Mouse (Mus musculus): Measurements from ENCODE around the gene Tgm2.
A peak's percentile ranks its signal among the peaks of the same experiment; 100 is the strongest.

Gene Tgm2

GRCm38 (mm10) chr2:158146223-158146622, at the start of gene Tgm2:
Gene Tgm2, minus strand, starts transcription at chr2:158146436.
- peak; percentile 83 for DNase-seq

DNA sequence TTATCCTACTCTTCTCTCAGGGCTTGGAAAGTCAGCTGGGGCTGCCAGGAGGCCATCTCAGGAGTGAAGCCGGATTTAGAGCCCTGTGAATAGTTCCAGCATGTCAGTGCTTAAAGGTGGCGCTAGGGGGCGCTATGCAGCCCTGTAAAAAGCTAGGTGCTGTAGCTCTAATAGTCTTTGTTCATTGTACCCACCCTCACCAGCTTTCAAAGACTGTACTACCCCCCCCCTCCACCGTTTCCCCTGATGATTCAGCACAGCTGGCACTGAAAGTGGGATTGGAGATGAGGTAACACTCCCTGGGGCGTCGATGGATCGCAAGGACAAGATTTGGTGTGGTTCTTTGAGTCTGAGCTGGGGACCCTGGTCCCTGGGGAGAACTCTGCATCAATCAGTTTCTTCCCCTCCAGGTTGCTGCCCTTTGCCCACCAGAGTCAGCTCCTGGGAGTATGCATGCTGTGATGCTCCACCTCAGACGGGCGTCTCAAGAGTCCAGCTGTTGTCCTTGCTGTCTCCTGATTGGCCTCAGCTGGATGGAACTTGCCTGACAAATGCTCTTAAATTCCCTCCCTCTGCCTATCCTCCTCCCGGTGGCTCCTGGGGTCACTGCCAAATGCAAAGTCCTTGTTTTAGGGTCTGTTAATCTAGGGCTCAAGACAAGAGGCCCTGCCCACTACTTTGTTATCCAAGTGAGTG, 48.9 kb upstream of the Tgm2 start:
- peak; percentile 40 for DNase-seq

DNA sequence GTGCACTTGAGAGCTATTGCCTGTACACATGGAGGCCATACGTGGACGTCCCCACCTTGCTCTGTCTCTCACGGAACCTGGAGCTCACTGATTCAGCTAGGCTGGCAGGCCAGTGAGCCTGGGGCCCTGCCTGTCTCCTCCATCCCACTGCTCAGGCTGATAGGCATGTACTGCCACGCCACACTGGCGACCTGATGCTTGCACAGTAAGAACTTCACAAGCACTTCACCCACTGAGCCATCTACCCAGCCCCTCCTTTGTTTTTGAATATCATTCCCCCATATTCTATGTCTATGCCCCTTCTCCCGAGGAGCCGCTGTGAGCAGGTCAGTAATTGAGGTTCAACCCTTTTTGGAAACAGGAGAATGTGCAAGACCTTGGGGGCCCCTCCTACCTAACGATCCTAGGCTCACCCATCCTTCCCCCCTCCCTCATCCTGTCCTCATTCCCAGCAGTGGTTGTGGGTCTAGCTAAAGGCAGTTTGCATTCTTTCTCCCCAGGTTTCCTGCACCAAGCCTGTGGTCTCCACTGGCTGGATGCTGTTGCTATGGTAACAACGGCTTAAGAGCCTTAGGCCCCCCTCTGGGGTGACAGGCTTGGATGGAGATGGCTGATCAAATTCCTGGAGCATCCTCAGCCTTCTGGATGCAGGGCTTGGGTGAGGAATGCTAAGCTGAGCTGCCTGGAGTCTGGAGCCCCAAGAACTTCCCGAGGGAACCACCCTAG, 47.5 kb upstream of the Tgm2 start:
- no peak for DNase-seq

DNA sequence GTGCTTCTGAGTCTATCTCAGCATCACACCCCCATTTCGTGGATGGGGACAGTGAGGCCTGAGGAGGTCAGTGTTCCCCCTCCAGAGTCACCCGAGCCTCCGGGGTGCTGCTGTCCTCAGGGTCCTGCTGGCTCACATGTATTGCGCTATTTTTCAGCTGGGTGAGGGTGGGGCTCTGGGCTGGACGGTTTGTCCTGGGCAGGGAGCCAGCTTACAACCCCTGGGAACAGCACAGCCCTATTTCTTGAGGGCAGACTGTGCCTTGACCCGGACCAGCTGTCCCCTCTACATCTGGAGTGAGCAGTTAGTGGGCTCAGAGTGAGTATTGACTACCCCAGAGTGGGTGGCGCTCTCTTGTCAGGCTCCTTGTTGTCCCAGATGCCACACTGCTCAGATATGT, 44.9 kb upstream of the Tgm2 start:
- no peak for DNase-seq

DNA sequence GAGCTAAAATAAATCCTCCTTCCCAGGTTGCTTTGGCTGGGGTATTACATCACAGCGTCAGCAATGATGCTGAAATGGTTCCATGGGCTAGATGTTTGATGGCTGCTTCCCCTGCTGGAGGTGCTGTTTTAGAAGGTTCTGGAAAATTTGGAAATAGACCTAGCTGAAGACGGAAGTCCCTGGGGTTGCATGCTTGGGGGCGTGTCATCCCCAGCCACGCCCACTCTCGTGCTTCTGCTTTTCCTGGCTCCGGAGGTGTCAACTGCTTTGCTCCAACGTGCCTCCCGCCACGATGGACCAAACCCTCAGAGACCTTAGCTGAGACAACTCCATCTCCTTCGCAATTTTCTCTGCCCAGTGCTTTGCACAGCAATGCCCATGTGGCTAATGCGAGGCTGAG, 43.2 kb upstream of the Tgm2 start:
- no peak for DNase-seq

DNA sequence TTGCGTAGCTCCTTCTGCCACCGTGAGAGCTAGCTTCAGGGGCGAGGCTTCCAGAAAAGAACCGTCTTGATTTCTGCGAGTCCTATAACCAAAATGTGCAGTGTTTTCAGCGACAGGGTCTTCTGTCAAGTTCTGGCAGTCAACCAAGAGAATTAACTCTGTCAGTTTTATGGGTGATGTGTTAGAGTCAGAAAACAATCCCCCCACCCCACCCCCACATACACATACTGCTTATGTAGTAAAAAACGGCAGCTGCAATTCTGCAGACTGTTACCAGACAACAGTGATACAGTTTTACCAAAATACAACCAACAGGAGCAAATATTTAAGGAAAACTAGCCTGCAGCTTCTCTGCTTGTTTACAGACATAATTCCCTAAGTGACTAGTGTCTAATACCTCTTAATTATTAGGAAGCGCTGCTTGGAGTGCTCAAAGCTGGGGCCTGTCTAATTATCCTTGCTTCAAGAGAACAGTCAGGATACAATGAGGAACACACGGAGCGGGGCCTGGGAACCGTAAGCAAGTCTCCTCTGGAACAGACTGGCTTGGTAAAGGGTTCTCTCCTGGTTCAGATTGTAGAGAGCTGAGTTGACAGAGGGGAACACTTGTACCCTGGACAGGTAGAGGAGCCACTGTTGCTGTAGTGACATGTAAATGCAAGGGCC, 40.1 kb upstream of the Tgm2 start:
- DNase-seq, result no peak

DNA sequence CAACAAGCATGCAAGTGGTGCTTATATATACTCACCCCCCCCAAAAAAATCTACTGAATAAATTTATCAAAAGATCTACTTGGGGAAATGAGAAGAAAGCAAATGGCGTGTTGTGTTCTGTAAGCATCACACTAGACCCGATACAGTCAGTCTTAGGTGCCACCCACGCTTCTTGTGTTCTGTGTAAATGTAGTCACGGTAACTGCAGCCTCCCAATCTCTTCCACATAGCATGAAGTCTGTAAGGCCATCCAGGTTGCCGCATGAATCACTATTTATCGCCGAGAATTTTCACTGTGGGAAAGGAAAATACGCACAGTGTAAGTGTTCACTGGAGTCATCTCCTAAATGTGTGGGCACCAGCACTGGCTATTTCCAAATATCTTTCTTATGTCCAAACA, 37.0 kb upstream of the Tgm2 start:
- no peak for DNase-seq

GRCm38 (mm10) chr2:158181932-158182331, 35.7 kb upstream of the Tgm2 start:
- no peak for DNase-seq

DNA sequence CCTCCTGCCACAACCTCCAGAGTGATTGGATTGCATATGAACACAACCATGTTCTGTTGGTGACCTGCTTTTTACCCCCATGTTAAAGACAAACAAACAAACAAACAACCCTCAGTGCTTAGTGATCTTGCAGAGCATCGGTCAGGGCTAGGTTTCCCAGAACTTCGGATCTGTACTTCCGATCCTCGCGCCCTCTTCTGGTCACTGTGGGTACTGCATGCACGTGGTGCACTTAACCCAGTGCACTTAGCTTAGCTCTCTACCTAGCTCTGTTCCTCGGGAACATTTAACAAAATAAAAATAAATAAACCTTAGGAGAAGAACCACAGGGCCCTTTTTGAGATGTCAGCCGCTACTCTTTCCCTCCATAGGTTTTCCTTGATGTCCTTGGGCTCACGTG, 34.6 kb upstream of the Tgm2 start:
- DNase-seq, result peak; percentile 72

GRCm38 (mm10) chr2:158179370-158180111, 33.3 kb upstream of the Tgm2 start:
- DNase-seq, result no peak

DNA sequence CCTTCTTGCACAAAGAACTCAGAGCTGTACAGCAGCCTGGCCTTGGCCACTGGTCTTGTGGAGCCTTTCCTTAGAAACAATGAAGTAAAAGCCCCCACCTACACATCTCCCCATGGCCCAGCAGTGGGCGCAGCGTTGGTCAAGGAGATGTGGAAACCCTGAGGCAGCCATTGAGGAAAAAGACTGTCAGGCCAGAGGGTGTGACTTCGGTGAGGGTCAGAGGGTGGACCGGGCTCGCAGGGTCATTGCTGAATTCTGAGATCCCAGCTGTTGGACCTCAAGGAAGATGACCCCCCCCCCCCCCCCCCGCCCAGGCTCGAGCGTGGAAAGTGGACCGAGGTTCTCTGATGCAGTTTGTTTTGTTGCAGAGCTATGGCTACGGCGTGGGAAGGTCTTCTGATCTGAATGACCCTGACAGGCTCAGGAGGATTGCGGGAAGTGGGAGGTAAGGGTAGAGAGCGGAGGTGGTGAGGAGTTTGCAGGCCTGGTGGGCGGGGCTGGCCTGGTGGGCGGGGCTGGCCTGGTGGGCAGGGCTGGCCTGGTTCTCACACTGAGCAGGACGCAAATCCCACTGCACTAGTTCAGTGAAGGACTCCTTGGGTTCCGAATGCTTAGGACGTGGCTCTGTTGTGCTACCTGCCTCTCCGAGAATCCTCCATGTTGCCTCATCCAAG, 32.6 kb upstream of the Tgm2 start:
- peak; percentile 73 for DNase-seq

DNA sequence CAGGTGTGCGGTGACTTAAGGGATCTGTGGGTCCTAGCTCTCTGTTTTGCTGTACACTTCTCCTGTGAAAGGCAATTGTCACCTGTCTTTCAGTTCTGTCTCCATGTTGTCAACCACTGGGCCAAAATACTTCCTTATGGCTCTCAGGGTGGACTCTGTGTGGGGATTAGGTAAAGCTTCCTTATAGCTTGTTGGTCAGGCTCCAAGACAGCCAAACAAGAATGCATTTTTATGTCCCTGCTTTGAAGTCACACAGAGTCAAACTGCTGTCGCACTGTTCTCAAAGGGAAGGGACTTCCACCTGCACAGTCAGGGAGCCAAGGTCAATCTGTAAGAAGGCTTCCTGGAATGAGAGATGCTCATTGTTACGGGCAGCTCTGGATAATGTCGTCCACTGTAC, 31.9 kb upstream of the Tgm2 start:
- DNase-seq, result no peak

DNA sequence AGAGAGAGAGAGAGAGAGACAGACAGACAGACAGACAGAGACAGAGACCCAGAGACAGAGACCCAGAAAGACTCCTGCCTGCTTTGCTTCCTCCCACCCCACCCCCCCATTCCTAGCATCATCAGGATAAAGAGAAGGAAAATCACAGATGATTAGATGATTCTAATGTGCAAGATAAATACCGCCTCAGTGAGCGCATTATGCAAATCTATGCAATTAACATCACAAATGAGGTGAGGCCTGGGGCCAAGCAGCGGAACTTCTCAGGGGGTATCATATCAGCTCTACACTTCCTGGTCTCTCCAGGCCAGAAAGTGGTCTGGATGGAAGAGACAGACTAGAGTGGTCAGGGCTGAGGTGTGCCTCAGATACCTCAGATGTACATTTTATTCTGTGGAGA, 31.3 kb upstream of the Tgm2 start:
- no peak for DNase-seq

DNA sequence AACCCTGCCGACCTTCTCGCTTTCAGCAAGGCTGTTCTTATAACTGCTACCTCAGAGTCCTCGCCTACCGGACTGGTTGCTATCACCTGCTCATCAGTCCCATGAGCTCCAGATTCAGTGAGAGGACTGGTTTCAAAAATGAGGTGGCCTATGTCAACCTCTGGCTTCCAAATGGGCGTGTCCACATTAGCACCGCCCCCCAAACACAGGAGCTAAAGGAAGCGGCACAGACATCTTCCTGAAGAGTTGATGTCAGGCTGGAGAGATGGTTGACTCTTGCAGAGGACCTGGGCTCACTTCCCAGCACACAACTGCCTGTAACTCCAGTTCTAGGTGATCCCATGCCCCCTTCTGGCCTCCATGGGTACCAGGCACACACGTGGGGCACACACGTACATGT, 30.5 kb upstream of the Tgm2 start:
- no peak for DNase-seq

GRCm38 (mm10) chr2:158175433-158175832, 29.2 kb upstream of the Tgm2 start:
- no peak for DNase-seq

- DNase-seq, result no peak
These were observed 28.7 kb upstream of the Tgm2 start for GRCm38 (mm10) chr2:158174958-158175357.

- DNase-seq, result no peak
These were observed 28.2 kb upstream of the Tgm2 start for GRCm38 (mm10) chr2:158174438-158174837.

- no peak for DNase-seq
These were observed 24.2 kb upstream of the Tgm2 start for GRCm38 (mm10) chr2:158170394-158170793.

GRCm38 (mm10) chr2:158169771-158170170, 23.5 kb upstream of the Tgm2 start:
- no peak for DNase-seq

GRCm38 (mm10) chr2:158169351-158169750, 23.1 kb upstream of the Tgm2 start:
- no peak for DNase-seq

- DNase-seq, result no peak
These were observed 22.5 kb upstream of the Tgm2 start for GRCm38 (mm10) chr2:158168741-158169211.

GRCm38 (mm10) chr2:158167496-158168205, 21.4 kb upstream of the Tgm2 start:
- DNase-seq, result no peak
